Mouse (Mus musculus): ENCODE measurements around the gene Rpusd3. TPM values are rescaled to one million over a fixed set of nuclear protein-coding genes. Genes with fewer than 3 reads are reported as not detected.

Rpusd3 gene
- 10 to 100 TPM; 14.5 to 22.2 TPM for polyA plus RNA-seq (2017; shearing (Covaris generic))

GRCm38 (mm10) chr6:113419199-113419587, at the start of gene Rpusd3:
Gene Rpusd3 (minus strand): TSS chr6:113419340.

GRCm38 (mm10) chr6:113457952-113458534, 38.9 kb upstream of the Rpusd3 start, which contains the start of gene Il17re:
Gene Il17re (plus strand): TSS chr6:113458484.

GRCm38 (mm10) chr6:113442442-113443090, 23.4 kb upstream of the Rpusd3 start, which contains the start of gene Jagn1:
Gene Jagn1 (plus strand): TSS chr6:113442569.

GRCm38 (mm10) chr6:113435664-113436205, 16.6 kb upstream of the Rpusd3 start, which contains the start of gene Cidec:
Gene Cidec (minus strand): TSS chr6:113435760.

GRCm38 (mm10) chr6:113388960-113389359, 30.2 kb downstream of the Rpusd3 start, which contains the start of gene Ttll3:
Gene Ttll3 (plus strand): TSS chr6:113389260.

GRCm38 (mm10) chr6:113377496-113378385, 41.4 kb downstream of the Rpusd3 start, which contains the start of the genes Tada3 and Arpc4:
Gene Tada3 (minus strand): TSS chr6:113377883.
Gene Arpc4 (plus strand): TSS chr6:113378115.

Other genes with a start within 250 kb of the Rpusd3 start
- under 1 TPM; 0.41 to 0.58 TPM for gene Lhfpl4, start 224.0 kb downstream of the Rpusd3 start, polyA plus RNA-seq (2017; shearing (Covaris generic))
- gene Mtmr14, start 181.5 kb downstream of the Rpusd3 start, polyA plus RNA-seq (2017; shearing (Covaris generic)): 10 to 100 TPM; 29.7 to 54.1 TPM
- gene Cpne9, start 137.0 kb downstream of the Rpusd3 start, polyA plus RNA-seq (2017; shearing (Covaris generic)): under 1 TPM; 0.11 to 0.31 TPM
- gene Brpf1, start 112.2 kb downstream of the Rpusd3 start, polyA plus RNA-seq (2017; shearing (Covaris generic)): 10 to 100 TPM; 36.5 to 38.2 TPM
- gene Ogg1, start 92.4 kb downstream of the Rpusd3 start, polyA plus RNA-seq (2017; shearing (Covaris generic)): 10 to 100 TPM; 11.2 to 12.0 TPM
- gene Camk1, start 75.4 kb downstream of the Rpusd3 start, polyA plus RNA-seq (2017; shearing (Covaris generic)): 1 to 10 TPM; 2.5 to 3.8 TPM
- gene Tada3, start 41.5 kb downstream of the Rpusd3 start, polyA plus RNA-seq (2017; shearing (Covaris generic)): 10 to 100 TPM; 41.1 to 54.4 TPM
- gene Arpc4, start 41.2 kb downstream of the Rpusd3 start, polyA plus RNA-seq (2017; shearing (Covaris generic)): 100 to 1,000 TPM; 462 to 693 TPM
- gene Ttll3, start 30.1 kb downstream of the Rpusd3 start, polyA plus RNA-seq (2017; shearing (Covaris generic)): 10 to 100 TPM in 1 of 2 experiments, 1 to 10 TPM in 1; 9.7 to 15.2 TPM
- gene Cidec, start 16.4 kb upstream of the Rpusd3 start, polyA plus RNA-seq (2017; shearing (Covaris generic)): under 1 TPM in 1 of 2 experiments, not detected in 1; 0.93 TPM
- gene Jagn1, start 23.2 kb upstream of the Rpusd3 start, polyA plus RNA-seq (2017; shearing (Covaris generic)): 10 to 100 TPM; 43.6 to 54.2 TPM
- under 1 TPM; 0.21 to 0.69 TPM for gene Il17re, start 39.1 kb upstream of the Rpusd3 start, polyA plus RNA-seq (2017; shearing (Covaris generic))
- under 1 TPM; 0.36 to 0.42 TPM for gene Il17rc, start 52.1 kb upstream of the Rpusd3 start, polyA plus RNA-seq (2017; shearing (Covaris generic))
- gene Creld1, start 64.0 kb upstream of the Rpusd3 start, polyA plus RNA-seq (2017; shearing (Covaris generic)): 1 to 10 TPM; 5.9 to 8.9 TPM
- gene Prrt3, start 82.6 kb upstream of the Rpusd3 start, polyA plus RNA-seq (2017; shearing (Covaris generic)): under 1 TPM; 0.31 to 0.48 TPM
- 10 to 100 TPM; 92.2 to 98.0 TPM for gene Emc3, start 112.3 kb upstream of the Rpusd3 start, polyA plus RNA-seq (2017; shearing (Covaris generic))
- gene Fancd2, start 112.3 kb upstream of the Rpusd3 start, polyA plus RNA-seq (2017; shearing (Covaris generic)): 1 to 10 TPM; 4.3 to 4.5 TPM
- not detected for gene Fancd2os, start 181.4 kb upstream of the Rpusd3 start, polyA plus RNA-seq (2017; shearing (Covaris generic))
- 100 to 1,000 TPM; 245 to 260 TPM for gene Brk1, start 185.4 kb upstream of the Rpusd3 start, polyA plus RNA-seq (2017; shearing (Covaris generic))
- 10 to 100 TPM; 28.5 to 32.0 TPM for gene Vhl, start 204.6 kb upstream of the Rpusd3 start, polyA plus RNA-seq (2017; shearing (Covaris generic))
- 10 to 100 TPM; 27.6 to 42.3 TPM for gene Irak2, start 219.1 kb upstream of the Rpusd3 start, polyA plus RNA-seq (2017; shearing (Covaris generic))

Data from activated CD4-positive, CD25-positive, alpha-beta regulatory T cell (primary cell).